Mouse (Mus musculus) embryonic facial prominence, embryonic 11.5 days (tissue): ENCODE results near the gene Gm36864. TPM values are rescaled to one million over a fixed set of nuclear protein-coding genes. Genes with fewer than 3 reads are reported as not detected.
"Not testable (repeated sequence)": the region's sequence is repeated elsewhere in the genome, so short reads cannot be mapped to it uniquely, and the experiment has no call there.

Experiments
- ATAC-seq: fragments of 200-750 bp; cut with Nextera tagmentation; replicated peaks from 2 replicates; pipeline ENCODE4 v1.8.0; 2017; ENCODE audit warnings: low read depth; ENCODE audit not compliant: insufficient number of reproducible peaks, low FRiP score, low TSS enrichment
- DNase-seq: peaks from one replicate; pipeline ENCODE4 v3.0.0-alpha.2; 2015; ENCODE audit warnings: low spot score
- H3K27ac ChIP-seq: fragments of 300-500 bp; sonication (generic); replicated peaks from 2 replicates; pipeline ENCODE4 v1.5.1; 2014; ENCODE audit warnings: mild to moderate bottlenecking, low read depth, low read length, control low read depth
- H3K27me3 ChIP-seq: fragments of 300-500 bp; sonication (generic); 2 replicates; pipeline ENCODE4 v1.6.1; 2014; ENCODE audit warnings: mild to moderate bottlenecking, low read length, moderate library complexity, mixed read lengths; ENCODE audit not compliant: control insufficient read depth, insufficient read depth
- H3K36me3 ChIP-seq: fragments of 300-500 bp; sonication (generic); replicated peaks from 2 replicates; pipeline ENCODE4 v1.6.1; 2014; ENCODE audit warnings: low read depth, mild to moderate bottlenecking, low read length, moderate library complexity, mixed read lengths; ENCODE audit not compliant: control insufficient read depth, insufficient read depth
- H3K4me1 ChIP-seq: fragments of 300-500 bp; sonication (generic); 2 replicates; pipeline ENCODE4 v1.6.1; 2014; ENCODE audit warnings: low read length, mixed read lengths; ENCODE audit not compliant: control insufficient read depth, insufficient read depth
- H3K4me2 ChIP-seq: fragments of 300-500 bp; sonication (generic); 2 replicates; pipeline ENCODE4 v1.6.1; 2014; ENCODE audit warnings: low read depth, mild to moderate bottlenecking, control low read depth, low read length, moderate library complexity
- H3K4me3 ChIP-seq: fragments of 300-500 bp; sonication (generic); 2 replicates; pipeline ENCODE4 v1.5.1; 2014; ENCODE audit warnings: low read depth, low read length, control low read depth
- H3K9ac ChIP-seq: fragments of 300-500 bp; sonication (generic); replicated peaks from 2 replicates; pipeline ENCODE4 v1.6.1; 2014; ENCODE audit warnings: mild to moderate bottlenecking, control low read depth, low read length
- H3K9me3 ChIP-seq: fragments of 300-500 bp; sonication (generic); replicated peaks from 2 replicates; pipeline ENCODE4 v1.6.1; 2016; ENCODE audit warnings: mild to moderate bottlenecking, low read length, inconsistent platforms, mixed read lengths; ENCODE audit not compliant: control insufficient read depth
- WGBS: fragments of 180-500 bp; shearing (Covaris S2); extraction: QIAGEN DNeasy Blood & Tissue Kit; methylation state at CpG from one replicate; pipeline ENCODE4 v1.1.7; 2014; 5-methylcytosine and 5-hydroxymethylcytosine counted together
- polyA plus RNA-seq: library from polyadenylated mRNA; unstranded; fragments of >200 nt; fragmentation: Nextera tagmentation; extraction: Ambion mirVana; gene quantifications from 2 replicates; pipeline ENCODE4 v1.2.1, GENCODE M21; 2014

Gm36864 gene
- not detected in 2 replicates for polyA plus RNA-seq

- DNase-seq (no peak), ATAC-seq (no peak)
- no peak within 1 kb of the TSS for H3K4me2 ChIP-seq
Measured at GRCm38 (mm10) chr7:44235909-44236308, at the start of gene Gm36864. Gm36864 (plus strand) TSS chr7:44236177.

GRCm38 (mm10) chr7:44186516-44186915 is 49.5 kb upstream of the Gm36864 start:
- not testable (repeated sequence) for H3K4me3 ChIP-seq, H3K9ac ChIP-seq, ATAC-seq, H3K9me3 ChIP-seq, H3K4me2 ChIP-seq, H3K4me1 ChIP-seq, DNase-seq, H3K27ac ChIP-seq, H3K27me3 ChIP-seq, H3K36me3 ChIP-seq
- WGBS: 74% methylated on average over 8 of the region's 8 CpGs

More at GRCm38 (mm10) chr7:44235909-44236308, at the start of gene Gm36864:
- no peak within 1 kb of the TSS for H3K9ac ChIP-seq
- no peaks in the 10 kb centered on the region for H3K9me3 ChIP-seq
- H3K4me3 ChIP-seq: no peak within 1 kb of the TSS
- H3K36me3 ChIP-seq: no peaks in the 10 kb centered on the region
- no peak within 1 kb of the TSS for H3K27ac ChIP-seq
- H3K27me3 ChIP-seq: no peaks in the 10 kb centered on the region
- WGBS: 89% methylated on average over 3 of the region's 3 CpGs
- H3K4me1 ChIP-seq: no peaks in the 10 kb centered on the region

- H3K4me2 ChIP-seq, H3K36me3 ChIP-seq, H3K9me3 ChIP-seq, DNase-seq, H3K4me3 ChIP-seq, ATAC-seq, H3K27ac ChIP-seq, H3K27me3 ChIP-seq, H3K9ac ChIP-seq, H3K4me1 ChIP-seq: not testable (repeated sequence)
Measured at GRCm38 (mm10) chr7:44187936-44188335, 48.0 kb upstream of the Gm36864 start, which contains the start of gene Klk1b24. Klk1b24 (plus strand) TSS chr7:44188236.

GRCm38 (mm10) chr7:44193466-44193865 is 42.5 kb upstream of the Gm36864 start:
- H3K9me3 ChIP-seq, ATAC-seq, H3K27me3 ChIP-seq, H3K4me1 ChIP-seq, DNase-seq, H3K9ac ChIP-seq, H3K4me2 ChIP-seq, H3K36me3 ChIP-seq, H3K4me3 ChIP-seq, H3K27ac ChIP-seq: not testable (repeated sequence)
- WGBS: 100% methylated on average over 1 of the region's 1 CpGs

- H3K27ac ChIP-seq: no peak within 1 kb of the TSS
- no peaks in the 10 kb centered on the region for H3K4me1 ChIP-seq
- no peak within 1 kb of the TSS for H3K4me3 ChIP-seq
- WGBS: 63% methylated on average over 3 of the region's 3 CpGs
- DNase-seq (no peak), ATAC-seq (no peak)
- no peaks in the 10 kb centered on the region for H3K36me3 ChIP-seq
- H3K9ac ChIP-seq: no peak within 1 kb of the TSS
- H3K27me3 ChIP-seq: no peaks in the 10 kb centered on the region
- no peak within 1 kb of the TSS for H3K4me2 ChIP-seq
- no peaks in the 10 kb centered on the region for H3K9me3 ChIP-seq
Measured at GRCm38 (mm10) chr7:44197891-44198290, 38.1 kb upstream of the Gm36864 start, which contains the start of gene Klk1b3. Klk1b3 (plus strand) TSS chr7:44198191.

GRCm38 (mm10) chr7:44207135-44207534 is 28.8 kb upstream of the Gm36864 start, which contains the start of gene Klk1b4:
Klk1b4 (plus strand) TSS chr7:44207435.
- H3K27me3 ChIP-seq, H3K27ac ChIP-seq, H3K9me3 ChIP-seq, H3K4me2 ChIP-seq, H3K4me3 ChIP-seq, DNase-seq, H3K4me1 ChIP-seq, ATAC-seq, H3K36me3 ChIP-seq, H3K9ac ChIP-seq: not testable (repeated sequence)
- 63% methylated on average over 3 of the region's 3 CpGs for WGBS

GRCm38 (mm10) chr7:44208307-44208706 is 27.7 kb upstream of the Gm36864 start:
- ATAC-seq (no peak), DNase-seq (no peak)
- H3K4me2 ChIP-seq: no peak overlapping the region
- no peaks in the 10 kb centered on the region for H3K4me1 ChIP-seq
- 83% methylated on average over 3 of the region's 3 CpGs for WGBS
- H3K27ac ChIP-seq: no peak overlapping the region
- H3K9ac ChIP-seq: no peak overlapping the region
- H3K4me3 ChIP-seq: no peak overlapping the region
- H3K9me3 ChIP-seq: no peaks in the 10 kb centered on the region
- no peaks in the 10 kb centered on the region for H3K27me3 ChIP-seq
- no peaks in the 10 kb centered on the region for H3K36me3 ChIP-seq

GRCm38 (mm10) chr7:44215645-44216044 is 20.3 kb upstream of the Gm36864 start, which contains the start of gene Klk1b5:
Klk1b5 (plus strand) TSS chr7:44215945.
- Histone ChIP-seq H3K27me3 (no peaks in the 10 kb centered on the region), H3K36me3 (no peaks in the 10 kb centered on the region), H3K4me3 (no peak within 1 kb of the TSS), H3K4me2 (no peak within 1 kb of the TSS), H3K4me1 (no peaks in the 10 kb centered on the region), H3K27ac (no peak within 1 kb of the TSS), H3K9ac (no peak within 1 kb of the TSS), H3K9me3 (no peaks in the 10 kb centered on the region)
- no peak for DNase-seq
- 81% methylated on average over 1 of the region's 1 CpGs for WGBS
- ATAC-seq: no peak
